Mouse (Mus musculus) midbrain, embryonic 10.5 days (tissue): ENCODE results near the gene Tmcc1. TPM values are rescaled to one million over a fixed set of nuclear protein-coding genes. Genes with fewer than 3 reads are reported as not detected.

Experiments
- DNase-seq: peaks from one replicate; pipeline ENCODE4 v3.0.0-alpha.2; 2017; ENCODE audit warnings: low spot score
- H3K27ac ChIP-seq: fragments of 300-500 bp; sonication (generic); replicated peaks from 2 replicates; pipeline ENCODE4 v1.5.1; 2016; ENCODE audit warnings: mild to moderate bottlenecking
- H3K27me3 ChIP-seq: fragments of 300-500 bp; sonication (generic); 2 replicates; pipeline ENCODE4 v1.6.1; 2016; ENCODE audit warnings: low read depth, mild to moderate bottlenecking; ENCODE audit not compliant: poor library complexity, severe bottlenecking
- H3K36me3 ChIP-seq: fragments of 300-500 bp; sonication (generic); 2 replicates; pipeline ENCODE4 v1.6.1; 2016; ENCODE audit warnings: mild to moderate bottlenecking, moderate library complexity
- H3K4me1 ChIP-seq: fragments of 300-500 bp; sonication (generic); 2 replicates; pipeline ENCODE4 v1.6.1; 2016
- H3K4me3 ChIP-seq: fragments of 300-500 bp; sonication (generic); 2 replicates; pipeline ENCODE4 v1.5.1; 2016; ENCODE audit warnings: mild to moderate bottlenecking, moderate library complexity
- H3K9me3 ChIP-seq: fragments of 300-500 bp; sonication (generic); replicated peaks from 2 replicates; pipeline ENCODE4 v1.6.1; 2016; ENCODE audit warnings: mild to moderate bottlenecking
- whole genome bisulfite sequencing: fragments of 180-500 bp; shearing (Covaris S2); methylation state at CpG from one replicate; pipeline ENCODE4 v1.1.7; 2016; 5-methylcytosine and 5-hydroxymethylcytosine counted together
- polyA plus RNA-seq: library from polyadenylated mRNA; unstranded; fragments of >200 nt; fragmentation: Nextera tagmentation; extraction: Ambion mirVana; gene quantifications from 2 replicates; pipeline ENCODE4 v1.2.1, GENCODE M21; 2016

Tmcc1 gene
- polyA plus RNA-seq, 1 experiment from 2014 or later, result 14.9 TPM

GRCm38 (mm10) chr6:115991881-115992620 is 201.2 kb downstream of the Tmcc1 start:
- Histone ChIP-seq H3K36me3 (no peaks in the 10 kb centered on the region), H3K4me1 (peaks cover 55% of the 10 kb centered on the region), H3K27me3 (peaks cover 90% of the 10 kb centered on the region), H3K4me3 (peak overlapping the region; percentile 63), H3K27ac (peak overlapping the region; percentile 53; the same call in 1 of the 2 replicates), H3K9me3 (no peaks in the 10 kb centered on the region)
- 26% methylated on average over 10 of the region's 10 CpGs for WGBS
- DNase-seq, result no peak

DNA sequence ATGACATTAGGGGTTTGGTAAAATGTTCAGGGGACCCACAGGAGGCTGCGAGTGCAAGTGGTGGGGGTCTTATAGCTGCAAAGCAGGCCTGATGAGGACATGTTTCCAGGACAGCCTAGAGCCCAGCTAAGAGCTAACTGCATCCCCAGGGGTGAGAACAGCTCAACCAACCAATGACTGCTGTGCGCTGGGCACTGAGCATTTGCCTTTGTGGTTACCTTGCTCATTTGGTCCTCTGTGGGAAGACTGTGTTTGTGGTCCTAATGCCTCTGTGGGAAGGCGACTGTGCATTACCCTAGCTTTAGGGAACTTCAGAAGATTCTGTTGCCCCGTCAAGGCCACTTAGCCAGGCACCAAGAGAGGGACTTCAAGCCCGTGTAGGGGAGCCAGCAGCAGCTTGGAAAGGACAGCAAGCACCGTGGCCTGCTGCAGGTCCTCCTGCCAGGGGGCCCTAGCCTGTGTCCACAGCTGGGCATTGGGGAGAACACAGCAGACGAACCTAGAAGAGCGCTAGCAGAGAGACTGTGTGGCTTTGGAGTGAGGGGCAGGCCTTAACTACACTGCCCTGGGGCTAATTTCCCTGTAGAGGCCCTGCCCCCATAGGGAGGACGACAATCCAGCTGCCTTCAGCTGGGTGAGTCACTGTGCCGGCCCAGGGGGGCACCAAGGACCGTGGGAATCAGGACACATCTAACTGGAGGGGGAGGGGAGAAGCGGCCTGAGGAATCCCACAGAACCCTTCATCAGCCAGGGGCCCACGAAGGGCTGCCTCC is 202.0 kb downstream of the Tmcc1 start:
- H3K27me3 ChIP-seq, result peaks cover 90% of the 10 kb centered on the region
- H3K9me3 ChIP-seq, result no peaks in the 10 kb centered on the region
- no peaks in the 10 kb centered on the region for H3K36me3 ChIP-seq
- whole genome bisulfite sequencing, result 27% methylated on average over 13 of the region's 13 CpGs
- H3K4me1 ChIP-seq, result peaks cover 58% of the 10 kb centered on the region
- peak overlapping the region; percentile 53 for H3K27ac ChIP-seq
- no peak for DNase-seq
- H3K4me3 ChIP-seq, result peak overlapping the region; percentile 63

DNA sequence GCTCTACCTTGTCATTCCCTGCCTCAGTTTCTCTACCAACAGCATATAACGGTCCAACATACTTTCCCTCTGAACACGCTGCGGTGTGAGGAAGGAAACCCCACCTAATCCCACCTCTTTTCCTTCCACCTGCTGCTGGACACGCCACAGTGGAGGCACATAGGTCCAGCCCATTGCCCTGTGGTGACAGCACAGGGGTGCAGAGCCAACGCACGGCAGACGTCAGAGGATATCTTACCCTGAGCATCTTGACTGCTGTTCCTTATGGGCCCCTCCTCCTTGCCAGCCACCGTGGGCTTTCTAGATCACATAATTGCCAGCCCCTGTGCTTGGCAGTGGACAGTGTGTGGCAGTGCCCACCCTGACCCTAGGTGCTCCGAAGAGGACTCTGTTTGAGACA is 202.8 kb downstream of the Tmcc1 start:
- Histone ChIP-seq H3K27ac (no peak overlapping the region), H3K4me3 (0 out of 2 replicates have a peak overlapping the region, but pooled peaks have one; percentile 9), H3K4me1 (peaks cover 58% of the 10 kb centered on the region), H3K36me3 (no peaks in the 10 kb centered on the region), H3K27me3 (peaks cover 87% of the 10 kb centered on the region), H3K9me3 (no peaks in the 10 kb centered on the region)
- DNase-seq, result no peak
- WGBS, result 88% methylated on average over 9 of the region's 9 CpGs

- Histone ChIP-seq H3K36me3 (no peaks in the 10 kb centered on the region), H3K27ac (no peak overlapping the region), H3K9me3 (no peaks in the 10 kb centered on the region), H3K27me3 (peaks cover 82% of the 10 kb centered on the region), H3K4me1 (peaks cover 59% of the 10 kb centered on the region), H3K4me3 (0 out of 2 replicates have a peak overlapping the region, but pooled peaks have one; percentile 9)
- 87% methylated on average over 3 of the region's 3 CpGs for WGBS
- no peak for DNase-seq
Observed at GRCm38 (mm10) chr6:115990056-115990455, 203.2 kb downstream of the Tmcc1 start.

DNA sequence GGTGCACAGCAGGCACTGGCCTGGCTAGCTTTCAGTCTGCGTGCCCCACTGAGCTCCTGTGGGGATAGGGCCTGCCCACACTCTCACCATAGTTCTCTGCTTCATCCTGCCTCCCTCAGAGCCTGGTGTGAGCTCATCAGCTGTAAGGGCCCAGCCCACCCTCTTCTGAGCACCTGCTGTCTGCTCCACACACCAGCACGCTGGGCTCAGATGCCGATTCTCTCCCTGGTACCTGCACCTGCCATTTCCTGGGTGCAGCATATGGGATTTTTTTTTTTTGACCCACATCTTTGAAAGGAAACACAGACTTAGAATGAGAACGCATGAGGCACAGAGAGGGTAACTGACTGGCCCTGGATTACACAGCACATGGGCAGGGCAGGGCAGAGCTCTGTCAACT is 203.7 kb downstream of the Tmcc1 start:
- Histone ChIP-seq H3K4me1 (peaks cover 63% of the 10 kb centered on the region), H3K9me3 (no peaks in the 10 kb centered on the region), H3K27ac (no peak overlapping the region), H3K4me3 (0 out of 2 replicates have a peak overlapping the region, but pooled peaks have one; percentile 9), H3K36me3 (no peaks in the 10 kb centered on the region), H3K27me3 (peaks cover 82% of the 10 kb centered on the region)
- 66% methylated on average over 4 of the region's 4 CpGs for WGBS
- DNase-seq, result no peak

DNA sequence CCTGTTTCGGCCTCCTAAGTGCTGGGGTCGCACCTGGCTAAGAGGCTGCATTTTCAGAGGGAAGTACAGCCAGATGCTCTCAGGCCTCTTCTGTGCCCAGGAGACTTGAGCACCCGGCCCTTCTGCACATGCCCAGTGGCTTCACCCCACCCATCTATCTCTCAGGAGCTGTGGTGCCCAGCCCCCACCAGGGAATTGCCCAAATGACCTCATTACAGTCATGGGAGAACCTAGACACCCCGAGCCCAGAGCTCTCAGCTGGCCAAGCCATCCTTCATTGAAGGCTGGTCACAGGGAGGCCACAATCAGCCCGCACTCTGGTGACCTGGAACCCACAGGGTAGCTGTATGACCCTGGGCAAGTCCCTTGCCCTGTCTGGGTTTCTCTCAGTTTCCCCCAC is 204.3 kb downstream of the Tmcc1 start:
- Histone ChIP-seq H3K27ac (no peak overlapping the region), H3K9me3 (no peaks in the 10 kb centered on the region), H3K36me3 (no peaks in the 10 kb centered on the region), H3K4me1 (peaks cover 63% of the 10 kb centered on the region), H3K4me3 (peak overlapping the region; percentile 7; the same call in 1 of the 2 replicates), H3K27me3 (peaks cover 76% of the 10 kb centered on the region)
- 85% methylated on average over 5 of the region's 5 CpGs for WGBS
- DNase-seq, result no peak

DNA sequence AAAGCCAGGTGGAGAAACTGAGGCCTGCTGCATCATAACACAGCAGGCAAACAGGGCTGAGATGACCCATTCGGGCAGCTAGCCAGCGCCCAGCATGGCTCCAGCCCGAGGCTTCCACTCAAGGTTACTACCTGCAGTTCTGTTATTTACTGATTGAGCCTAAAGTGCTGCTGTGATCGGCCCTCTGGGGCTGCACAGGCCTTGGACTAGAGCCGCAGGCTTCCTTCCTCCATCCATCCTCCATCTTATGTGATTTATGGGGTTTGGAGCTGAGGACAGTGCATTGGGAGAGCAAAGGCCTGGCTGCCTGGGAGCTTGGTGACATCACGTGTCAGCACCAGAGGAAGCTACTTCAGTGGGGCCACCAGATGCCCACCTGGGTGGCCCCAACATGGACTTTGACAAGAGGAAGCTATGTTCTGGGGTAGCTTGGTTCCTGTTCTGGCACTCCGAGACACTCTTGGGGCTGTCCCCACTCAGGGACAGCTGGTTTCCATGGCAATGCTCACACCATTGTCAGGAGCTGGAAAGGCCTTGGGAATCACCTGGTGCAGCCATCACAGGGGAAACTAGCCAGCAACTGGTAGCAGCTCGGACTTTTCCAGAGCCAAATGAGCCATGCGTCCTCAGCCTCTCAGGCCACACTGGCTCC is 206.1 kb downstream of the Tmcc1 start:
- H3K4me1 ChIP-seq, result peaks cover 55% of the 10 kb centered on the region
- DNase-seq, result no peak
- peaks cover 58% of the 10 kb centered on the region for H3K27me3 ChIP-seq
- no peak overlapping the region for H3K4me3 ChIP-seq
- peak overlapping the region; percentile 55 for H3K27ac ChIP-seq
- no peaks in the 10 kb centered on the region for H3K36me3 ChIP-seq
- H3K9me3 ChIP-seq, result no peaks in the 10 kb centered on the region
- 71% methylated on average over 9 of the region's 9 CpGs for WGBS

GRCm38 (mm10) chr6:115986472-115987095 is 206.7 kb downstream of the Tmcc1 start:
- DNase-seq, result no peak
- Histone ChIP-seq H3K4me1 (peaks cover 49% of the 10 kb centered on the region), H3K27ac (peak overlapping the region; percentile 55), H3K4me3 (0 out of 2 replicates have a peak overlapping the region, but pooled peaks have one; percentile 9), H3K9me3 (no peaks in the 10 kb centered on the region), H3K36me3 (no peaks in the 10 kb centered on the region), H3K27me3 (peaks cover 52% of the 10 kb centered on the region)
- 53% methylated on average over 12 of the region's 12 CpGs for WGBS

DNA sequence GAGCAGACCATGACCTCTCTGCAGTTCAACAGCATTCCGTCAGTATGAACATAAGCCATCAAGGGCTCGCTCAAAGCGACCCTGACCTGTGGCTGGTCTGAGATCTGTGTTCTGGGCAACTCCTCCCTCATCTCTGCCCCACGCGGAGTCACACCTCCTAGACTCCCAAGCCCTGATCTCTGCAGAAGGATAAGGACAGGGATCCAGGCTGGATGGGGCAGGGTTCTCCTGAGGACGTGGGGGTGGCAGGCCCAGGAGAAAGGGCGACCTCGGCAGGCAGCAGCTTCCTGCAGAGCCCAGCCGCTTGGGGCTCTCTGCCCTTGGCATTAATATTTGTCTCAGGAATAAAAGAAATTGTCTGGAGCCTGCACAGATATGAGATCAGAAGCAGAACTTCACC is 207.7 kb downstream of the Tmcc1 start:
- 72% methylated on average over 9 of the region's 9 CpGs for WGBS
- Histone ChIP-seq H3K27ac (no peak overlapping the region), H3K4me3 (no peak overlapping the region), H3K36me3 (no peaks in the 10 kb centered on the region), H3K27me3 (peaks cover 42% of the 10 kb centered on the region), H3K4me1 (peaks cover 43% of the 10 kb centered on the region), H3K9me3 (no peaks in the 10 kb centered on the region)
- no peak for DNase-seq

GRCm38 (mm10) chr6:115984580-115984979 is 208.7 kb downstream of the Tmcc1 start:
- 84% methylated on average over 7 of the region's 7 CpGs for WGBS
- DNase-seq, result no peak
- Histone ChIP-seq H3K36me3 (no peaks in the 10 kb centered on the region), H3K4me3 (no peak overlapping the region), H3K9me3 (no peaks in the 10 kb centered on the region), H3K27me3 (peaks cover 32% of the 10 kb centered on the region), H3K27ac (peak overlapping the region; percentile 6; the same call in 1 of the 2 replicates), H3K4me1 (peaks cover 52% of the 10 kb centered on the region)

- H3K27ac ChIP-seq, result no peak overlapping the region
- H3K9me3 ChIP-seq, result no peaks in the 10 kb centered on the region
- DNase-seq, result no peak
- H3K4me1 ChIP-seq, result peaks cover 52% of the 10 kb centered on the region
- no peak overlapping the region for H3K4me3 ChIP-seq
- no peaks in the 10 kb centered on the region for H3K36me3 ChIP-seq
- WGBS, result 71% methylated on average over 12 of the region's 12 CpGs
- peaks cover 21% of the 10 kb centered on the region; the same call in 1 of the 2 replicates for H3K27me3 ChIP-seq
Observed at GRCm38 (mm10) chr6:115983306-115984038, 209.8 kb downstream of the Tmcc1 start.

DNA sequence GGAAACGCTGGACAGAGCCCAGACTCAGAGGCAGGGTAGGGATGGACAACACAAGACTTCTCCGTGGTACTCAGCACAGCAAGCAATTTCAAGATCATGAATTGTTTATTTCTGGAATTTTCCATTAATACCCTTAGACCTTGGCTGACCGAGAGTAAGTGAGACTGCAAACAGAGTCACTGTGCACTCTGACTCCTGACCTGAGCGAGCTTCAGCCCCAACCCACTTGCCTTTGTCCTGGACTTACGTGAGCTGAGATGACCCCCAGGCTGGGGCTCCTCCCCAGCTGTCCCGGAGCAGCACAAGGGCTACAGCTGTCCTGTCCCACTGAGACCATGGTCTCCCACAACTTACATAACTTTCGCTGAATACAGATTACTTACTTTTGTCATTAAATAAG is 210.4 kb downstream of the Tmcc1 start:
- no peak for DNase-seq
- H3K36me3 ChIP-seq, result no peaks in the 10 kb centered on the region
- H3K4me1 ChIP-seq, result peaks cover 52% of the 10 kb centered on the region
- H3K4me3 ChIP-seq, result no peak overlapping the region
- no peak overlapping the region for H3K27ac ChIP-seq
- WGBS, result 69% methylated on average over 7 of the region's 7 CpGs
- H3K9me3 ChIP-seq, result no peaks in the 10 kb centered on the region
- peaks cover 19% of the 10 kb centered on the region; the same call in 1 of the 2 replicates for H3K27me3 ChIP-seq
